Mouse (Mus musculus): ENCODE results near the gene Mettl26.

DNA sequence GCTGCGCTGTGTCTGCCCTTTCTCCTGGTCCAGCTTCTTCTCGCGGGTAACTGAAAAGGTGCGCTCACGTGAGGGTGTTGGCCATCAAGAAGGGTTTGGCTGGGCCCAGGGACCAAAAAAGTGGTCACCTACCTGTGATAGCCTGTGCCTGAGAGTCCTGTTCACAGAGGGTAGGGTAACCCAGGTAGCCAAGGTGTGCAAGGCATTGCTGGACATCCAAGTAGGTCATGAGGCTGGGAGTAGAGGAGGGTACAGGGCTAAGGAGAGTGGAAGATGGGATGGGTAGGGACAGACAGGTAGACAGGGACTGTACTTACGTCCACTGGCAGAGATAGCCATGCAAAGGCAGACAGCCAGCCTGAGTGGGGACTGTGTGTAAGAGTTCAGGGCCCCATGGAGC, 34.4 kb upstream of the Mettl26 start:
- no peak for TF ChIP-seq CTCF (IDR thresholded peaks at IDR 0.05; ENCODE audit: low read depth)
- TF ChIP-seq EP300 (IDR thresholded peaks at IDR 0.05; ENCODE audit: low read depth) = no peak

All from liver, embryonic 14.5 days (tissue).